In genomic region chr4:148901275-148902052, GRCm38 (mm10) we compare ENCODE assay signal across 8 mouse cellular contexts.
DNase-seq lines count a peak whose midpoint lies in the region; ATAC-seq lines count a peak whose summit lies in the region.

No protein-coding gene starts in this region.

- H3K4me2 ChIP-seq in heart, embryonic 13.5 days = peak overlapping the region; percentile 89

- peak overlapping the region; percentile 89 for H3K27ac ChIP-seq in heart, embryonic 13.5 days (replicated peaks)
- H3K27ac ChIP-seq in hindbrain, embryonic 10.5 days = peak overlapping the region; percentile 87

- no peak for DNase-seq in heart, adult 11 months
- peak; percentile 57 for DNase-seq in Muller cell, postnatal 12 days (ENCODE audit: inconsistent ontology term)
- peak; percentile 44 for DNase-seq in hindbrain, embryonic 10.5 days (ENCODE audit: low spot score)
- peak; percentile 46 for DNase-seq in lung, postnatal 10 days
- DNase-seq in testis, postnatal 10 days (ENCODE audit: low spot score) = peak; percentile 59
- no peak for DNase-seq in frontal cortex, adult 2 months (ENCODE audit: extremely low spot score in 1 of 2, low spot score in 1 of 2)

- H3K4me1 ChIP-seq in heart, embryonic 13.5 days = peaks cover 73% of the 10 kb centered on the region
- H3K4me1 ChIP-seq in hindbrain, embryonic 10.5 days (replicated peaks) = peaks cover 85% of the 10 kb centered on the region

- peak overlapping the region; percentile 78 for H3K4me3 ChIP-seq in heart, embryonic 13.5 days
- H3K4me3 ChIP-seq in hindbrain, embryonic 10.5 days = peak overlapping the region; percentile 74

- under 1% methylated on average over 62 of the region's 64 CpGs for WGBS in heart, embryonic 13.5 days
- under 1% methylated on average over 64 of the region's 64 CpGs for WGBS in hindbrain, embryonic 10.5 days

- peak overlapping the region; percentile 93 for H3K9ac ChIP-seq in heart, embryonic 13.5 days

- H3K36me3 ChIP-seq in heart, embryonic 13.5 days = 0 out of 2 replicates have a peak, but pooled peaks cover 12% of the 10 kb centered on the region
- 0 out of 2 replicates have a peak, but pooled peaks cover 7% of the 10 kb centered on the region for H3K36me3 ChIP-seq in hindbrain, embryonic 10.5 days

- peaks cover 57% of the 10 kb centered on the region for H3K27me3 ChIP-seq in heart, embryonic 13.5 days (replicated peaks)
- peaks cover 100% of the 10 kb centered on the region for H3K27me3 ChIP-seq in hindbrain, embryonic 10.5 days (ENCODE audit: insufficient read depth, poor library complexity, severe bottlenecking)

- no peaks in the 10 kb centered on the region for H3K9me3 ChIP-seq in heart, embryonic 13.5 days
- H3K9me3 ChIP-seq in hindbrain, embryonic 10.5 days = no peaks in the 10 kb centered on the region

- no peak for ATAC-seq in heart, embryonic 13.5 days (ENCODE audit: extremely low read depth, insufficient number of reproducible peaks, low FRiP score, low TSS enrichment)
- no peak for ATAC-seq in megakaryocyte-erythroid progenitor cell, adult 5-6 weeks (replicated peaks; ENCODE audit: low FRiP score, low TSS enrichment, poor library complexity, severe bottlenecking)

Comparison
In these comparisons a context has a peak if more than half of its experiments do, and no peak if none do; other contexts are left out.
1. DNase-seq: peak in Muller cell, postnatal 12 days (single experiment), hindbrain, embryonic 10.5 days (single experiment), lung, postnatal 10 days (single experiment) and testis, postnatal 10 days (single experiment); none in heart, adult 11 months (single experiment) and frontal cortex, adult 2 months (0 of 2).